Mouse (Mus musculus): ENCODE results near the gene Spen.

DNA sequence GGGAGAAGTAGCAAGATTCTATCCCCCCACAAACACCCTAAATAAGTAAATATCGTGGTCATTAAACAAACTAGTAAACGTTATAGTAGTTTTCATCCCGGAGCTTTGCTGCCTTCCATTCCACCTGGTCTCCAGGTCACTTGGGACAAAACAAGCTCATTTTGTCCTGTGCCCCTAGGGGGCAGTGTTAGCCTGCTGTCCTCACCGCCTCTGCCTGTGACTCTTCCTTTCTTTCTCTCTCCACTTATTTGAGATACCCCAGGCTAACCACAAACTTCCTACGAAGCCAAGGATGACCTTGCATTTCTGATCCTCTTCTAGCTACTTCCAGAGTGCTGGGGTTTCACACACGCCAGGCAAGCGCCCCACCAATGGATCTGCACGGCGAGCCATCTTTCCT, 107.4 kb downstream of the Spen start:
- TF ChIP-seq CTCF (IDR thresholded peaks at IDR 0.05; ENCODE audit: insufficient read depth, low read depth, low read length): no peak
- TF ChIP-seq POLR2A (IDR thresholded peaks at IDR 0.05; ENCODE audit: insufficient read depth, low read depth, low read length): no peak

Data from olfactory bulb, adult 2 months (tissue).